Mouse (Mus musculus) heart, embryonic 15.5 days (tissue): Measurements from ENCODE around the gene Gm21915. TPM values are rescaled to one million over a fixed set of nuclear protein-coding genes. Genes with fewer than 3 reads are reported as not detected.

ENCODE experiments used
- ATAC-seq: fragments of 200-750 bp; cut with Nextera tagmentation; replicated peaks from 2 replicates; pipeline ENCODE4 v1.8.0; 2017; ENCODE audit warnings: low read depth, moderate TSS enrichment; ENCODE audit not compliant: insufficient number of reproducible peaks, insufficient read depth, low FRiP score
- H3K27ac ChIP-seq: fragments of 300-500 bp; sonication (generic); 2 replicates; pipeline ENCODE4 v1.5.1; 2015; ENCODE audit warnings: mild to moderate bottlenecking, inconsistent platforms
- H3K27me3 ChIP-seq: fragments of 300-500 bp; sonication (generic); 2 replicates; pipeline ENCODE4 v1.6.1; 2015; ENCODE audit warnings: inconsistent platforms
- H3K36me3 ChIP-seq: fragments of 300-500 bp; sonication (generic); 2 replicates; pipeline ENCODE4 v1.6.1; 2015; ENCODE audit warnings: mild to moderate bottlenecking, inconsistent platforms
- H3K4me1 ChIP-seq: fragments of 300-500 bp; sonication (generic); replicated peaks from 2 replicates; pipeline ENCODE4 v1.6.1; 2015; ENCODE audit warnings: inconsistent platforms
- H3K4me2 ChIP-seq: fragments of 300-500 bp; sonication (generic); 2 replicates; pipeline ENCODE4 v1.6.1; 2015; ENCODE audit warnings: inconsistent platforms, mild to moderate bottlenecking, moderate library complexity
- H3K4me3 ChIP-seq: fragments of 300-500 bp; sonication (generic); 2 replicates; pipeline ENCODE4 v1.5.1; 2015; ENCODE audit warnings: mild to moderate bottlenecking, inconsistent platforms
- H3K9ac ChIP-seq: fragments of 300-500 bp; sonication (generic); 2 replicates; pipeline ENCODE4 v1.6.1; 2015; ENCODE audit warnings: mild to moderate bottlenecking, inconsistent platforms
- H3K9me3 ChIP-seq: fragments of 300-500 bp; sonication (generic); replicated peaks from 2 replicates; pipeline ENCODE4 v1.6.1; 2016; ENCODE audit warnings: inconsistent platforms
- WGBS: fragments of 180-500 bp; shearing (Covaris S2); methylation state at CpG from one replicate; pipeline ENCODE4 v1.1.7; 2015; ENCODE audit warnings: mixed read lengths; 5-methylcytosine and 5-hydroxymethylcytosine counted together
- polyA plus RNA-seq: library from polyadenylated mRNA; unstranded; fragments of >200 nt; fragmentation: Nextera tagmentation; extraction: Ambion mirVana; gene quantifications from 2 replicates; pipeline ENCODE4 v1.2.1, GENCODE M21; 2015

Gm21915 gene
- polyA plus RNA-seq, 1 experiment from 2014 or later = not detected

DNA sequence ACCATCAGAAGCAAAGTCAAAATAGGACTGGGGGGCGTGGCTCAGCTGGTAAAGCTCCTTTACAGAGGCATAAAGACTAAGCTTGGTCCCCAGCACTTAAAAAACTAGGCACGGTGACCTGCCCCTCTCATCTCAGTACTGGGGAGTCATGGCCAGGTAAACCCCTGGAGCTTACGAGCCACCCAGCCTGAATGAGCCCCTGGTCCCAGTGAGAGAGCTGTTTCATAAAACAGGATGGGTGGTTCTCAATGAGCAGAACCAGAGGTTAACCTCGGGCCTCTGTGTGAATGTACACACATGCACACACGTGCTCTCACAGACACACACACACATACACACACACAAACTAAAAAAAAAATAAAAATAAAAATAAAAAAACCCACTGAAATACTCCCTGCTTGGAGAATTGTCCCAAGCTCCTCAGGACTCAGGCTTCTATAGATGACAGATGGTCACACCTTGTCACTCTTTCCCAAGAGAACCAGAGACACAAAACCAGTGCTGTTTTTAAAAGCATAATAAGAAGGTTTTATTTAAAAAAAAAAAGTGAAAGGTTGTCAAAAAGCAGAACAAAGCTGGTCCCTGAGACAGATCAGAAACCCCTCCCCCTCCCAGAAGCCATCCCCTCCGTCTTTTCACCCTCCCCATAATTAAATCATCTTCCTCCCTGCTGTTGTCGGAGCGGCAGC is 32.6 kb upstream of the Gm21915 start:
- Histone ChIP-seq H3K9me3 (no peaks in the 10 kb centered on the region), H3K27ac (no peak overlapping the region), H3K4me2 (peak overlapping the region; percentile 80), H3K27me3 (no peaks in the 10 kb centered on the region), H3K36me3 (no peaks in the 10 kb centered on the region), H3K9ac (peak overlapping the region; percentile 57), H3K4me1 (peaks cover 8% of the 10 kb centered on the region), H3K4me3 (peak overlapping the region; percentile 60)
- peak; percentile 3; the same call in 1 of the 2 replicates for ATAC-seq
- WGBS = 37% methylated on average over 8 of the region's 8 CpGs

DNA sequence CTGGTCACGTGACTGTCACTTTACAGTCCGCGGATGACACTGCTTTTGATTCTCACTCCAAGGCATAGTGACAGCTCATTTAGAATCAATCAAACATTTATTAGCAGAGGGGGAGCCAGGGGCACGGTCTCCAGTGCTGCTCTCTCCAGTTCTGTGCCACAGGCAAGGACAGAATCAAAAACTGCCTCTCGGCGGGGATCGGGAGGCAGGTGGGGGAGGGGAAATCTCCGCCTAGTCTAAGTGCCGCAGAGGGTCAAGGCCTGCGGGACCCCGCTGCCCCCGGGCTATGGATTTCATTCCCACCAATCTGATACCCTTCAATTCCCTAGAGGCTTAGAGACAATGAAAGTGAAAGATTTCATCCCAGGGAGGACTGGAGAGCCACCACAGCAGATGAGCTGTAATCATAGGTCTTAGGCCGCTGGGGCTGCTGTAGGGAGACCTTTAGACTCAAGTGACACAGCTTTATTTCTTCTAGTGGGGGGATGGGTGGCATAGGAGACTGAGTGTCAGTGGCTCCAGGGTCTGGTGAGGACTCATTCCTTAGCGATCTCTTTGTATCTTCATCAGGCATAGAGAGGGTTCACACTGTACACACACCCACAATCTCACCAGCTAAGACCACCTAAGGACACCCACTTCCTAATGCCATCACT is 31.9 kb upstream of the Gm21915 start:
- Histone ChIP-seq H3K27me3 (no peaks in the 10 kb centered on the region), H3K36me3 (no peaks in the 10 kb centered on the region), H3K4me1 (peaks cover 9% of the 10 kb centered on the region), H3K4me2 (peak overlapping the region; percentile 80), H3K27ac (no peak overlapping the region), H3K9ac (peak overlapping the region; percentile 57), H3K9me3 (no peaks in the 10 kb centered on the region), H3K4me3 (peak overlapping the region; percentile 60)
- peak; percentile 52 for ATAC-seq
- 3% methylated on average over 14 of the region's 14 CpGs for whole genome bisulfite sequencing

DNA sequence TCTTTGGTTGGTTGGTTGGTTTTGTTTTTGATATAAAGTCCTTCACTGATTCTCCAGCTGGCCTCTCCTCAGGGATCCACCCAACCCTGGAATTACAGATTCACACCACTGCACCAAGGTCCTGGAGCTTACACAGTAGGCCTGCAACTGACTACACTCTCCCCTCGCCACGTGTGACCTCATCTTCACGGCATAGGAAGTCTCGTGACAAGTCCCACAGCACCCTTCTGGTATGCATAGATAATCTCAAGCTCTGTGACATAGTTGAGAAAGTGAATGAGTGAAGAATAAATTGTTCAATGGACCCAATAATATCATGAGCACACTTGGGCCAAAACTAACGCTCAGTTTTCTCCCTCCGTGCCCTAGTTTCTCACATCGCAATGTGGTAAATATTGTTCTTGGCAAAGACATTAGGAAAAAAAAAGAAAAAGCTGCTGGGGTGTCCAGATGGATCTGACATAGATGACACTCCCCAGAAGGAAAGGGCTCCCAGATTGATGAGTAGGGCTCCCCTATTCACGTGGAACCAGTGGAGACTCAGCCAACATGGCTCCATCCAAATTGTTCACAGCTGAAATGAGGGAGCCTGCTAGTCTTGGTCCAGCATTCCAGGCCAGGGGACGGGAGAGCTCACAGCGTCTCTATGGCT is 30.8 kb upstream of the Gm21915 start:
- Histone ChIP-seq H3K9ac (no peak overlapping the region), H3K27me3 (no peaks in the 10 kb centered on the region), H3K36me3 (no peaks in the 10 kb centered on the region), H3K27ac (no peak overlapping the region), H3K4me1 (peaks cover 9% of the 10 kb centered on the region), H3K4me3 (no peak overlapping the region), H3K4me2 (no peak overlapping the region), H3K9me3 (no peaks in the 10 kb centered on the region)
- WGBS = 64% methylated on average over 10 of the region's 10 CpGs
- no peak for ATAC-seq

DNA sequence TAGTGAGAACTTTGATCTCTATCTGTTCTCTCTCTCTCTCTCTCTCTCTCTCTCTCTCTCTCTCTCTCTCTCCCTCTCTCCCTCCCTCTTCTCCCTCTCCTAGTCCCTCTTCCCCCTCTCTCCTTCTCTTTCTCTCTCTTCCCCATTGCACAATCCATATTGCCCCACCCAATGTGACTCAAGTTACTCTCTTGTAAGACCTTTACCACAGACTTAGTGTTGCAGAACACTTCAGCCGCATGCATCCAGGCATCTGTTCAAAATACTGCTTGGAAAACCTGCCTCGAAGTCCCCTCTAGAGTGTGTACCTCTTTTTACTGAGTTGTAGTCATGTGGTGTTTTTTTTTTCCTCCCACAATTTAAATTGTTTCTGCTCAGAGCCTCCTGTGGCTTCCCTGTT is 29.1 kb upstream of the Gm21915 start:
- Histone ChIP-seq H3K36me3 (no peaks in the 10 kb centered on the region), H3K27me3 (no peaks in the 10 kb centered on the region), H3K27ac (no peak overlapping the region), H3K4me1 (peaks cover 9% of the 10 kb centered on the region), H3K4me2 (no peak overlapping the region), H3K9ac (no peak overlapping the region), H3K9me3 (no peaks in the 10 kb centered on the region), H3K4me3 (no peak overlapping the region)
- no peak for ATAC-seq
- 81% methylated on average over 2 of the region's 2 CpGs for WGBS

- no peak overlapping the region for H3K9ac ChIP-seq
- ATAC-seq = no peak
- H3K36me3 ChIP-seq = no peaks in the 10 kb centered on the region
- H3K27me3 ChIP-seq = no peaks in the 10 kb centered on the region
- 29% methylated on average over 16 of the region's 16 CpGs for WGBS
- no peaks in the 10 kb centered on the region for H3K9me3 ChIP-seq
- no peak overlapping the region for H3K27ac ChIP-seq
- no peak overlapping the region for H3K4me3 ChIP-seq
- H3K4me1 ChIP-seq = peaks cover 9% of the 10 kb centered on the region
- no peak overlapping the region for H3K4me2 ChIP-seq
Measured at GRCm38 (mm10) chr9:40642470-40643220, 27.8 kb upstream of the Gm21915 start.

DNA sequence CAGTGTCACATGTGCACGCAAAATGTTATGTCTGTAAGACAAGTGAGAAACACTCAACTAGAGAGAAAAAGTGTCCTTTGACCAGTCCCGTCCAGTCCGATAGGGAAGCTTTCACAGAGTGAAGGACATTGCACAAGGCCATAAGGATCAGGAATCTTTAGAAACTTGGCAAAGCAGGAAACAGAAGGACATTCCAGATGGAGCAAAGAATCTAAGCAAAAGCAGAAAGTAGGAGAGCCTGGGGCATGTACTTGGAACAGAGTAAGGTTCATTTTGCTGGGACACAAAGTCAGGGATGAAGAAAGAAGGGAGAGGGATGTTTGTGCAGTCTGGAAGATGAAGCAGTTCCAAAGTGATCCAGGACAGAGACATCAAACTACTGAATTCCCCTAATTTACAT is 21.0 kb upstream of the Gm21915 start:
- H3K4me1 ChIP-seq = no peaks in the 10 kb centered on the region
- H3K4me3 ChIP-seq = no peak overlapping the region
- H3K27ac ChIP-seq = no peak overlapping the region
- H3K9ac ChIP-seq = no peak overlapping the region
- H3K4me2 ChIP-seq = no peak overlapping the region
- no peak for ATAC-seq
- WGBS = 86% methylated on average over 3 of the region's 3 CpGs
- no peaks in the 10 kb centered on the region for H3K27me3 ChIP-seq
- H3K9me3 ChIP-seq = no peaks in the 10 kb centered on the region
- H3K36me3 ChIP-seq = no peaks in the 10 kb centered on the region

GRCm38 (mm10) chr9:40649983-40650382 is 20.4 kb upstream of the Gm21915 start:
- Histone ChIP-seq H3K9me3 (no peaks in the 10 kb centered on the region), H3K4me2 (no peak overlapping the region), H3K27me3 (no peaks in the 10 kb centered on the region), H3K27ac (no peak overlapping the region), H3K4me3 (no peak overlapping the region), H3K36me3 (no peaks in the 10 kb centered on the region), H3K4me1 (no peaks in the 10 kb centered on the region), H3K9ac (no peak overlapping the region)
- WGBS = 69% methylated on average over 6 of the region's 6 CpGs
- ATAC-seq = no peak

DNA sequence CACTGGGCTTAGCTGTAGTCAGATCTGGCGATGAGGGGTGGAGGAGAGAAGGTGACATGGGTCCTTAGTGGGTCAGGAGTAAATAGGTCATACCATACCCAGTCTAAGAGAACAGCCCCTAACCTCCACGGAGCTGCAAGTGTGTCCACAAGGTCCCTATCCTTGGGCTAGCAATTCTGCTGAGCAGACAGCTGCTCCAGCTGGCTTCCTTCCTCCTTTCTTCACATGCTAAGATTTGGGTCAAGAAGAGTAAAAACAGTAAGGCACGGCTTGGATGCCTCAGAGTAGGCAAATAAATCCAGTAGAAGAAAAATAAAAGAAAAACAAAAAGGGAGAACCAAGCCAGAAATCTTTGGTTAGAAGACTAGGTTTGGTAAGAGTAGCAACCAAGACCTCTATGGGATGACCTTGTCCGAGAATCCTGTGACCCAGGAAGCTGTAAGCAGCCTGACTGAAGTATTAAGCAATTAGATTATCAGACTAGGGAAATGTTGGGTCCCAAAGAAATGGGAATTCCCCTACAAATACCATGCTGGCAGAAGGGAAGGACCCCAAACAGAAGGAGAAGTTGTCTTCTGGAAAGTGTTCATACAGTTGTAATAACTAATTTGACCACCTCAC is 19.1 kb upstream of the Gm21915 start:
- no peaks in the 10 kb centered on the region for H3K27me3 ChIP-seq
- ATAC-seq = no peak

DNA sequence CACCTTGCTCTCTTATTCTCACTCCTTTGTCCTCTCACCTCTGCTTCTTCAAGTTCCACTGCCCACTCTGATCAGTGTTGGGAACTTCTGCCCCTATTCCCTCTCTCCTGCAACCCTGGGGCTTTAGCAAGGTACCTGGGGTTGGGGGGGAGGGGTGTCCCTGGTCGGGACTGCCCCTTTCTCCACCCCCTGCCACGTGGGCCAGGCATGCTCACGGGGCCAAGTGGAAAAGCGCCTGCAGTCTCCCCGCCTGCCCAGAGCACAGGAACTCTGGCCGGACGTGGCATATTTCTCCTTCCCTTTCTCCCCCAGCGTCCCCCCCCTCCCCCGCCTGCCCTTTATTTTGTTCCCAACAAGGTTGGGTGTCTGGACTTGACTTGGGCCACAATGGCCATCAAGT is 17.7 kb upstream of the Gm21915 start:
- WGBS = 23% methylated on average over 9 of the region's 9 CpGs
- no peak for ATAC-seq

More for the DNA sequence above, 19.1 kb upstream of the Gm21915 start:
- Histone ChIP-seq H3K9ac (no peak overlapping the region), H3K27ac (no peak overlapping the region), H3K9me3 (no peaks in the 10 kb centered on the region), H3K4me2 (no peak overlapping the region), H3K36me3 (no peaks in the 10 kb centered on the region), H3K4me1 (no peaks in the 10 kb centered on the region), H3K4me3 (no peak overlapping the region)
- WGBS = 71% methylated on average over 4 of the region's 4 CpGs

DNA sequence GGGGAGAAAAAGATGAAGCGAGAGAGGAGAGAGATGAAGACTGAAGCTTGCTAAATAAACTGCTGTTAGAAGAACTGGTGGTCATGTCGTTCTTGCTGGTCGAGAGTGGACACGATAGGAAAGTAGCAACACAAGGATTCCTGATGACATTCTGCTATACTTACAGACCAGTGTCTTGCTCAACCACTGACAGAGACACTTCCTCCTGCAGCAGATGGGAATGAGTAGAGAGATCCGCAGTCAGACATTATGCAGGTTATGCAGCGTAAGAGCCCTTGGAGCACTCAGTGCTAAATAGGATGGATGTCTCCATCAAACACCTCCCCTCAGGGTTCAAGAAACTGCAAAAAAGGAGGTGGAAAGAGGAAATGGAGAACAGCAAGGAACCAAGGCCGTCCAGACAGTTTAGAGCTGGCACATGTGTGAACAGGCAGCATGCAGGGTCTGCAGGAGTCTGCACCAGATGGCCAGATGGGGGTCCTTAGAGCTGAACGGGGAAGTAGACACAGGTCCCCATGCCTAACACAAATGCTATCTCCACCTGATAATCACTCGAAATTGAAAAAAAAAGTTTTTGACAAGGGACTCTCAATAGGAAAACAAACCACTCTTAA is 4.1 kb upstream of the Gm21915 start:
- Histone ChIP-seq H3K9me3 (no peaks in the 10 kb centered on the region), H3K36me3 (no peaks in the 10 kb centered on the region), H3K27me3 (no peaks in the 10 kb centered on the region), H3K4me2 (no peak overlapping the region), H3K4me3 (no peak overlapping the region), H3K4me1 (0 out of 2 replicates have a peak, but pooled peaks cover under 1% of the 10 kb centered on the region), H3K9ac (no peak overlapping the region), H3K27ac (no peak overlapping the region)
- ATAC-seq = no peak
- WGBS = 71% methylated on average over 9 of the region's 9 CpGs

More for the DNA sequence above, 17.7 kb upstream of the Gm21915 start:
- no peak overlapping the region for H3K4me3 ChIP-seq
- no peak overlapping the region for H3K4me2 ChIP-seq
- H3K9ac ChIP-seq = no peak overlapping the region
- no peaks in the 10 kb centered on the region for H3K4me1 ChIP-seq
- no peaks in the 10 kb centered on the region for H3K27me3 ChIP-seq
- H3K36me3 ChIP-seq = no peaks in the 10 kb centered on the region
- H3K9me3 ChIP-seq = no peaks in the 10 kb centered on the region
- H3K27ac ChIP-seq = no peak overlapping the region
